Comparison of ENCODE assay signal across 10 mouse cellular contexts in genomic region chr3:51778179-51778578, GRCm38 (mm10).
DNase-seq lines count a peak whose midpoint lies in the region; ATAC-seq and TF ChIP-seq lines count a peak whose summit lies in the region.
"Had no signal": no experiment of that assay in that cellular context is flagged by ENCODE, and none has a peak within 500 bp of the region (broad histone marks: within the 10 kb centered on the region; RNA-seq: fewer than 3 reads in every experiment).

No protein-coding gene starts in this region.

- peaks cover 12% of the 10 kb centered on the region for H3K4me1 ChIP-seq in intestine, embryonic 15.5 days (replicated peaks)
- no peaks in the 10 kb centered on the region for H3K4me1 ChIP-seq in intestine, postnatal 0 days (replicated peaks; ENCODE audit: control insufficient read depth, insufficient read depth, low read length)
- H3K4me1 ChIP-seq in embryonic facial prominence, embryonic 13.5 days: peaks cover 19% of the 10 kb centered on the region
- H3K4me1 ChIP-seq in hindbrain, embryonic 11.5 days (replicated peaks; ENCODE audit: control insufficient read depth, insufficient read depth, low read length): peaks cover 5% of the 10 kb centered on the region
- H3K4me1 ChIP-seq in midbrain, embryonic 15.5 days: peaks cover 24% of the 10 kb centered on the region

- no peak for DNase-seq in hindbrain, embryonic 11.5 days (ENCODE audit: low spot score)
- no peak for DNase-seq in gastrocnemius, postnatal 4 days (ENCODE audit: low spot score in 2 of 2)
- no peak for DNase-seq in frontal cortex, postnatal 36 days (ENCODE audit: low spot score in 2 of 2)
- DNase-seq: cerebellum, adult 8-10 months; left cerebral cortex, postnatal 4 days had no signal

- WGBS in intestine, embryonic 15.5 days: 45% methylated on average over 3 of the region's 3 CpGs
- WGBS in intestine, postnatal 0 days: 52% methylated on average over 3 of the region's 3 CpGs
- 74% methylated on average over 3 of the region's 3 CpGs for WGBS in embryonic facial prominence, embryonic 13.5 days
- 68% methylated on average over 3 of the region's 3 CpGs for WGBS in hindbrain, embryonic 11.5 days
- WGBS in midbrain, embryonic 15.5 days: 47% methylated on average over 3 of the region's 3 CpGs

- no peaks in the 10 kb centered on the region for H3K9me3 ChIP-seq in intestine, embryonic 15.5 days
- no peaks in the 10 kb centered on the region for H3K9me3 ChIP-seq in intestine, postnatal 0 days (ENCODE audit: control insufficient read depth)
- no peaks in the 10 kb centered on the region for H3K9me3 ChIP-seq in embryonic facial prominence, embryonic 13.5 days
- no peaks in the 10 kb centered on the region for H3K9me3 ChIP-seq in hindbrain, embryonic 11.5 days (ENCODE audit: control insufficient read depth, low read length)
- H3K9me3 ChIP-seq in midbrain, embryonic 15.5 days: no peaks in the 10 kb centered on the region

- TF ChIP-seq CTCF in intestine, postnatal 0 days (IDR thresholded peaks at IDR 0.05; ENCODE audit: low read depth): no peak

- H3K9ac ChIP-seq in intestine, embryonic 15.5 days: no peak overlapping the region
- no peak overlapping the region for H3K9ac ChIP-seq in intestine, postnatal 0 days (ENCODE audit: low read depth, low read length)
- H3K9ac ChIP-seq in embryonic facial prominence, embryonic 13.5 days: 0 out of 2 replicates have a peak overlapping the region, but pooled peaks have one; percentile 6
- no peak overlapping the region for H3K9ac ChIP-seq in hindbrain, embryonic 11.5 days (ENCODE audit: low read depth, low read length)
- no peak overlapping the region for H3K9ac ChIP-seq in midbrain, embryonic 15.5 days

- no peak overlapping the region for H3K27ac ChIP-seq in intestine, embryonic 15.5 days
- no peak overlapping the region for H3K27ac ChIP-seq in intestine, postnatal 0 days (ENCODE audit: low read depth, low read length)
- H3K27ac ChIP-seq in embryonic facial prominence, embryonic 13.5 days: peak overlapping the region; percentile 23; the same call in 1 of the 2 replicates
- 0 out of 2 replicates have a peak overlapping the region, but pooled peaks have one; percentile 61 for H3K27ac ChIP-seq in hindbrain, embryonic 11.5 days (ENCODE audit: low read depth, low read length)
- peak overlapping the region; percentile 83 for H3K27ac ChIP-seq in midbrain, embryonic 15.5 days

- no peaks in the 10 kb centered on the region for H3K27me3 ChIP-seq in intestine, embryonic 15.5 days (replicated peaks)
- H3K27me3 ChIP-seq in intestine, postnatal 0 days (replicated peaks; ENCODE audit: control insufficient read depth, insufficient read depth, low read length): no peaks in the 10 kb centered on the region
- H3K27me3 ChIP-seq in embryonic facial prominence, embryonic 13.5 days: no peaks in the 10 kb centered on the region
- no peaks in the 10 kb centered on the region for H3K27me3 ChIP-seq in hindbrain, embryonic 11.5 days (ENCODE audit: control insufficient read depth, insufficient read depth, low read length)
- H3K27me3 ChIP-seq in midbrain, embryonic 15.5 days (replicated peaks): no peaks in the 10 kb centered on the region

- H3K4me2 ChIP-seq in intestine, embryonic 15.5 days (replicated peaks): no peak overlapping the region
- H3K4me2 ChIP-seq in intestine, postnatal 0 days (replicated peaks; ENCODE audit: low read depth): no peak overlapping the region
- no peak overlapping the region for H3K4me2 ChIP-seq in embryonic facial prominence, embryonic 13.5 days
- H3K4me2 ChIP-seq in hindbrain, embryonic 11.5 days (replicated peaks; ENCODE audit: low read depth, low read length): no peak overlapping the region
- no peak overlapping the region for H3K4me2 ChIP-seq in midbrain, embryonic 15.5 days

- 0 out of 2 replicates have a peak, but pooled peaks have one; percentile 28 for ATAC-seq in intestine, embryonic 15.5 days
- ATAC-seq in intestine, postnatal 0 days: no peak
- ATAC-seq in embryonic facial prominence, embryonic 13.5 days (ENCODE audit: insufficient number of reproducible peaks, insufficient read depth, low FRiP score, low TSS enrichment, low read depth): no peak
- no peak for ATAC-seq in hindbrain, embryonic 11.5 days (ENCODE audit: low FRiP score)
- ATAC-seq in midbrain, embryonic 15.5 days (replicated peaks): peak; percentile 15; the same call in 1 of the 2 replicates
- no peak for ATAC-seq in cerebellum, adult (ENCODE audit: insufficient number of reproducible peaks, low FRiP score, low TSS enrichment)

- H3K4me3 ChIP-seq in intestine, embryonic 15.5 days (replicated peaks): no peak overlapping the region
- H3K4me3 ChIP-seq in intestine, postnatal 0 days (ENCODE audit: low read depth, low read length): no peak overlapping the region
- no peak overlapping the region for H3K4me3 ChIP-seq in embryonic facial prominence, embryonic 13.5 days
- no peak overlapping the region for H3K4me3 ChIP-seq in hindbrain, embryonic 11.5 days (ENCODE audit: low read depth, low read length)
- H3K4me3 ChIP-seq in midbrain, embryonic 15.5 days: no peak overlapping the region

- no peaks in the 10 kb centered on the region for H3K36me3 ChIP-seq in intestine, embryonic 15.5 days
- no peaks in the 10 kb centered on the region for H3K36me3 ChIP-seq in intestine, postnatal 0 days (ENCODE audit: control insufficient read depth, insufficient read depth)
- no peaks in the 10 kb centered on the region for H3K36me3 ChIP-seq in embryonic facial prominence, embryonic 13.5 days
- H3K36me3 ChIP-seq in hindbrain, embryonic 11.5 days (ENCODE audit: control insufficient read depth, insufficient read depth, low read length): no peaks in the 10 kb centered on the region
- no peaks in the 10 kb centered on the region for H3K36me3 ChIP-seq in midbrain, embryonic 15.5 days (replicated peaks)

Comparison
In these comparisons a context has a peak if more than half of its experiments do, and no peak if none do; other contexts are left out.
1. ATAC-seq: peak in intestine, embryonic 15.5 days (single experiment) and midbrain, embryonic 15.5 days (single experiment); none in intestine, postnatal 0 days (single experiment), embryonic facial prominence, embryonic 13.5 days (single experiment), hindbrain, embryonic 11.5 days (single experiment) and cerebellum, adult (single experiment).
2. H3K27ac ChIP-seq: peak in embryonic facial prominence, embryonic 13.5 days (single experiment), hindbrain, embryonic 11.5 days (single experiment) and midbrain, embryonic 15.5 days (single experiment); none in intestine, embryonic 15.5 days (single experiment) and intestine, postnatal 0 days (single experiment).